In genomic region chr5:31164878-31165277, GRCm38 (mm10) we compare ENCODE assay signal across 29 mouse cellular contexts. TPM values are rescaled to one million over a fixed set of nuclear protein-coding genes. Genes with fewer than 3 reads are reported as not detected.
"Had no signal": no experiment of that assay in that cellular context is flagged by ENCODE, and none has a peak within 500 bp of the region (broad histone marks: within the 10 kb centered on the region; RNA-seq: fewer than 3 reads in every experiment).

No protein-coding gene starts in this region.

- ATAC-seq: inflammation-experienced regulatory T-cells, adult 6 months; midbrain, embryonic 13.5 days; midbrain, embryonic 16.5 days had no signal

- H3K4me1 ChIP-seq: limb, embryonic 12.5 days; limb, embryonic 15.5 days; midbrain, embryonic 10.5 days; midbrain, embryonic 13.5 days; neural tube, embryonic 13.5 days had no signal

- H3K9me3 ChIP-seq: limb, embryonic 12.5 days; limb, embryonic 15.5 days; midbrain, embryonic 10.5 days; midbrain, embryonic 13.5 days; neural tube, embryonic 13.5 days had no signal

- H3K27ac ChIP-seq: limb, embryonic 12.5 days; limb, embryonic 15.5 days; midbrain, embryonic 10.5 days; midbrain, embryonic 13.5 days; neural tube, embryonic 13.5 days; stomach, postnatal 0 days had no signal

- H3K4me3 ChIP-seq: limb, embryonic 12.5 days; limb, embryonic 15.5 days; midbrain, embryonic 10.5 days; midbrain, embryonic 13.5 days; myocyte; neural tube, embryonic 13.5 days had no signal

- H3K9ac ChIP-seq: limb, embryonic 12.5 days; limb, embryonic 15.5 days; midbrain, embryonic 13.5 days; neural tube, embryonic 13.5 days had no signal

- H3K4me2 ChIP-seq: limb, embryonic 12.5 days; limb, embryonic 15.5 days; midbrain, embryonic 13.5 days; neural tube, embryonic 13.5 days had no signal

- DNase-seq: kidney, adult 11 months; kidney, adult 9 months; kidney, postnatal 14 days; kidney, postnatal 4 days; left cerebral cortex, postnatal 4 days; lung, adult 2 months; lung, postnatal 14 days; lung, postnatal 4 days; thymus, postnatal 25 days had no signal

- H3K27me3 ChIP-seq: limb, embryonic 12.5 days; limb, embryonic 15.5 days; midbrain, embryonic 13.5 days; neural tube, embryonic 13.5 days had no signal

RNA-seq across cellular contexts. Expression of gene Ucn, which starts 26.2 kb away (rescaled TPM):
- total RNA-seq: layer of hippocampus, adult 18-20 months; layer of hippocampus, postnatal 14 days; left cerebral cortex, postnatal 4 days; megakaryocyte, adult 5-6 weeks; monocyte, adult 5-6 weeks; neutrophil, adult 5-6 weeks had no signal
- polyA plus RNA-seq: inflammation-experienced regulatory T-cells, adult 6 months; kidney, embryonic 16.5 days; limb, embryonic 12.5 days; limb, embryonic 15.5 days; lung, adult 2 months; lung, embryonic 16.5 days; midbrain, embryonic 10.5 days; midbrain, embryonic 13.5 days; midbrain, embryonic 16.5 days; neural tube, embryonic 13.5 days; small intestine, adult 2 months; spleen, adult 2 months; stomach, embryonic 14.5 days; stomach, postnatal 0 days; thymus, postnatal 0 days had no signal
